Mouse (Mus musculus) limb, embryonic 12.5 days (tissue): Measurements from ENCODE around the gene Ms4a6b. TPM values are rescaled to one million over a fixed set of nuclear protein-coding genes. Genes with fewer than 3 reads are reported as not detected.
"Not testable (repeated sequence)": the region's sequence is repeated elsewhere in the genome, so short reads cannot be mapped to it uniquely, and the experiment has no call there.

Experiments used
- ATAC-seq: fragments of 200-750 bp; cut with Nextera tagmentation; 2 replicates; pipeline ENCODE4 v1.8.0; 2017; ENCODE audit warnings: low read depth, moderate TSS enrichment; ENCODE audit not compliant: insufficient number of reproducible peaks, insufficient read depth, low FRiP score, low TSS enrichment
- H3K27ac ChIP-seq: fragments of 300-500 bp; sonication (generic); 2 replicates; pipeline ENCODE4 v1.5.1; 2016; ENCODE audit warnings: mild to moderate bottlenecking, moderate library complexity
- H3K27me3 ChIP-seq: fragments of 300-500 bp; sonication (generic); 2 replicates; pipeline ENCODE4 v1.6.1; 2016; ENCODE audit warnings: mild to moderate bottlenecking, moderate library complexity
- H3K36me3 ChIP-seq: fragments of 300-500 bp; sonication (generic); 2 replicates; pipeline ENCODE4 v1.6.1; 2016; ENCODE audit warnings: mild to moderate bottlenecking, moderate library complexity
- H3K4me1 ChIP-seq: fragments of 300-500 bp; sonication (generic); replicated peaks from 2 replicates; pipeline ENCODE4 v1.6.1; 2016
- H3K4me2 ChIP-seq: fragments of 300-500 bp; sonication (generic); 2 replicates; pipeline ENCODE4 v1.6.1; 2016; ENCODE audit warnings: mild to moderate bottlenecking, moderate library complexity
- H3K4me3 ChIP-seq: fragments of 300-500 bp; sonication (generic); replicated peaks from 2 replicates; pipeline ENCODE4 v1.5.1; 2016; ENCODE audit warnings: mild to moderate bottlenecking
- H3K9ac ChIP-seq: fragments of 300-500 bp; sonication (generic); replicated peaks from 2 replicates; pipeline ENCODE4 v1.6.1; 2016; ENCODE audit warnings: mild to moderate bottlenecking, moderate library complexity
- H3K9me3 ChIP-seq: fragments of 300-500 bp; sonication (generic); 2 replicates; pipeline ENCODE4 v1.6.1; 2016; ENCODE audit warnings: mild to moderate bottlenecking, moderate library complexity
- WGBS: fragments of 180-500 bp; shearing (Covaris S2); methylation state at CpG from one replicate; pipeline ENCODE4 v1.1.7; 2016; 5-methylcytosine and 5-hydroxymethylcytosine counted together
- polyA plus RNA-seq: library from polyadenylated mRNA; unstranded; fragments of >200 nt; fragmentation: Nextera tagmentation; extraction: Ambion mirVana; gene quantifications from 2 replicates; pipeline ENCODE4 v1.2.1, GENCODE M21; 2016

Ms4a6b gene
- polyA plus RNA-seq, 1 experiment from 2014 or later = 2.9 TPM

- Histone ChIP-seq H3K9me3 (no peaks in the 10 kb centered on the region), H3K4me3 (no peak overlapping the region), H3K4me1 (no peaks in the 10 kb centered on the region; the same call in 1 of the 2 replicates), H3K27me3 (no peaks in the 10 kb centered on the region), H3K4me2 (no peak overlapping the region), H3K27ac (no peak overlapping the region), H3K36me3 (no peaks in the 10 kb centered on the region), H3K9ac (no peak overlapping the region)
- WGBS = 67% methylated on average over 2 of the region's 2 CpGs
- no peak for ATAC-seq
Observed at GRCm38 (mm10) chr19:11533888-11534445, 17.7 kb downstream of the Ms4a6b start.

- Histone ChIP-seq H3K27me3 (no peaks in the 10 kb centered on the region), H3K4me3 (no peak within 1 kb of the TSS), H3K36me3 (no peaks in the 10 kb centered on the region), H3K27ac (no peak within 1 kb of the TSS), H3K4me2 (no peak within 1 kb of the TSS), H3K9ac (no peak within 1 kb of the TSS), H3K9me3 (no peaks in the 10 kb centered on the region), H3K4me1 (no peaks in the 10 kb centered on the region; the same call in 1 of the 2 replicates)
- 10% methylated on average over 7 of the region's 7 CpGs for WGBS
- ATAC-seq = no peak
Observed at GRCm38 (mm10) chr19:11536593-11536992, 20.3 kb downstream of the Ms4a6b start, which contains the start of gene Ms4a4d. Gene Ms4a4d (plus strand): TSS chr19:11536801.

DNA sequence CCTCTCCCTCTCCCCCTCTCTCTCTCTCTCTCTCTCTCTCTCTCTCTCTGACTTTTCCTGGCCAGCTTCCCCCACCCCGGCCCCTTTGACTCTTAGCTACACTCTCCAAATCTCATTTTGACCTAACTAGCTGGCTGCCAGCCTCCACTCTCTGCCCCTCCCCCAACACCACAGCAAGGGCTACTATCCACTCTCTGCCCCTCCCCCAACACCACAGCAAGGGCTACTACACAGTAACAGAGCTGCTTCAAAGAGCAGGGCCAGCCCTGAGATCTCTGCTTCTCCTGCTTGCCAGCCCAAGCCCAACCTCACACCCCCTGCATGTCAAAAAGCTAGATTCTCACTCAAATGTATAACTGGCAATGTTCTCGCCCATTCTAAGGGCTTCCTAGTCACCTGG is 21.0 kb downstream of the Ms4a6b start:
- Histone ChIP-seq H3K4me3 (no peak overlapping the region), H3K36me3 (no peaks in the 10 kb centered on the region), H3K27ac (no peak overlapping the region), H3K9me3 (no peaks in the 10 kb centered on the region), H3K4me2 (no peak overlapping the region), H3K9ac (no peak overlapping the region), H3K4me1 (no peaks in the 10 kb centered on the region; the same call in 1 of the 2 replicates), H3K27me3 (no peaks in the 10 kb centered on the region)
- no peak for ATAC-seq
- WGBS = 21% methylated on average over 2 of the region's 2 CpGs

- not testable (repeated sequence) for H3K9me3 ChIP-seq, ATAC-seq
Observed at GRCm38 (mm10) chr19:11540166-11540821, 24.0 kb downstream of the Ms4a6b start.

GRCm38 (mm10) chr19:11544383-11544782 is 28.1 kb downstream of the Ms4a6b start:
- H3K27me3 ChIP-seq, H3K9ac ChIP-seq, H3K9me3 ChIP-seq, H3K27ac ChIP-seq, ATAC-seq, H3K4me2 ChIP-seq, H3K4me1 ChIP-seq, H3K4me3 ChIP-seq, H3K36me3 ChIP-seq: not testable (repeated sequence)
- WGBS = 86% methylated on average over 2 of the region's 2 CpGs

More at GRCm38 (mm10) chr19:11540166-11540821, 24.0 kb downstream of the Ms4a6b start:
- H3K27ac ChIP-seq, H3K4me3 ChIP-seq, H3K27me3 ChIP-seq, H3K36me3 ChIP-seq, H3K4me2 ChIP-seq, H3K9ac ChIP-seq, H3K4me1 ChIP-seq: not testable (repeated sequence)
- WGBS = 76% methylated on average over 1 of the region's 1 CpGs

DNA sequence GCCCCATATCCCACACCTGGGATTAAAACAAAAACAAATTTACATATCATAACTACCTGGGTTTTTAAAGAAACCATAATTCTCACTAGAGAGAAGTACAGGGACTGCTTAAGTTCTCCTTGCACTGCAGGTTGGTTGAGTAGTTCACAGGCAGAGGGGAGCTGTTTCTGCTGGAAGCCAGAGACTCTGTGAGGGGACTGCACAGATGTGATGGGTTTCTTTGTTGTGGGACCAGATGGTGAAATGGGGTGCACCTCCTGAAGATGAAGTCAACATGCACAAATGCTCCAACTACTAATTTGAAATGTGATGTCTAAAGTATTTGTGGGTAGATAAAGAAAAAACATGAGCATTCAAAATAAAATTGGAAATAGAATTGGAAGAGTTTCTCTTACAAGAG is 31.6 kb downstream of the Ms4a6b start:
- Histone ChIP-seq H3K27me3 (no peaks in the 10 kb centered on the region), H3K4me3 (no peak overlapping the region), H3K4me2 (no peak overlapping the region), H3K36me3 (no peaks in the 10 kb centered on the region), H3K9ac (no peak overlapping the region), H3K27ac (no peak overlapping the region), H3K4me1 (no peaks in the 10 kb centered on the region), H3K9me3 (no peaks in the 10 kb centered on the region)
- no peak for ATAC-seq

GRCm38 (mm10) chr19:11554726-11555125 is 38.4 kb downstream of the Ms4a6b start:
- no peak for ATAC-seq
- no peak overlapping the region for H3K4me3 ChIP-seq
- no peaks in the 10 kb centered on the region for H3K36me3 ChIP-seq
- no peaks in the 10 kb centered on the region for H3K4me1 ChIP-seq
- no peaks in the 10 kb centered on the region for H3K27me3 ChIP-seq
- H3K27ac ChIP-seq = no peak overlapping the region
- H3K4me2 ChIP-seq = no peak overlapping the region
- H3K9ac ChIP-seq = no peak overlapping the region
- WGBS = 84% methylated on average over 5 of the region's 5 CpGs
- H3K9me3 ChIP-seq = no peaks in the 10 kb centered on the region

DNA sequence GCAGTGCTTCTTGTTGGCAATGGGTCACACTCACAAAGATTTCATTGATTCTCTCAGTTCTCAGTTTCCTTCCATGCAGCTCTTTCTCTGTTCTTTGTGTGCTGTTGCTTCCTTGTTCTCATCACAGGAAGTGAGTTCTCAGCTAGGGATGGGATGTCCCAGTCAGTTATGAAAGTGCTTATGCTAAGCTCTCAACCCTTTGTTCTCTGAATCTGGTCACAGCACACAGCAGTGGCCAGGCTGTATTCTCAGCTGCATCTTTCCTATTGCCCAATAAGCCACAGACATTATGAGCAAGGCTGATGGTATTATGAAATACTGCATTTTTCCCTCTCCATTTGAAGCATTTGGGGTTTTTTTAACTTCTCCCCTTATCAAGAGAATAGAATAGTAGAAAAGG is 43.2 kb downstream of the Ms4a6b start:
- H3K27me3 ChIP-seq, H3K4me1 ChIP-seq, ATAC-seq, H3K4me2 ChIP-seq, H3K9me3 ChIP-seq, H3K9ac ChIP-seq, H3K4me3 ChIP-seq, H3K36me3 ChIP-seq, H3K27ac ChIP-seq: not testable (repeated sequence)

DNA sequence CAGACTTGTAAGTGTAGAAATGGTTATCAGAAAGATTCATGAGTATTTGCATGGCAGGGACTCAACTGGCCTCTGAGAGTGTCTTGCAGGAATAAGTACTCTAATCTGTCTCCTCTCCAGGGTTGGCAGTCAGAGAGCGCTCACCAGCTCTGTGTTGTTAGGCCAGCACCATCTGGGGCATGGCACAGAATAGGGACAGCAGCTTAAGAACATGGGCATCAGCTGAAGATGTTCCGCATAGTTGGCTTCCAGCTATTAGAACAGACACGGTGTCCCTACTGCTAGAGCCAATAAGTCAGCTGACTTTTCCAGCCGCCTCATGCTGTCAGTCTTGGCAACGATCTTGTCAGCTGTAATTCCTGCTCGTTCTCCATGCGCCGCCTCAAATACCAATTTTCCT is 58.7 kb downstream of the Ms4a6b start:
- no peak overlapping the region for H3K9ac ChIP-seq
- H3K4me2 ChIP-seq = no peak overlapping the region
- WGBS = 89% methylated on average over 8 of the region's 8 CpGs
- no peak overlapping the region for H3K4me3 ChIP-seq
- H3K4me1 ChIP-seq = no peaks in the 10 kb centered on the region
- no peaks in the 10 kb centered on the region for H3K9me3 ChIP-seq
- no peak overlapping the region for H3K27ac ChIP-seq
- no peak for ATAC-seq
- H3K36me3 ChIP-seq = no peaks in the 10 kb centered on the region
- H3K27me3 ChIP-seq = no peaks in the 10 kb centered on the region

Other genes with a start within 250 kb of the Ms4a6b start
- not detected in 2 replicates for gene Ms4a5, start 232.6 kb upstream of the Ms4a6b start, polyA plus RNA-seq
- not detected in 2 replicates for gene Ms4a14, start 202.1 kb upstream of the Ms4a6b start, polyA plus RNA-seq
- 2.2 and 2.4 TPM in 2 replicates for gene Ms4a7, start 180.4 kb upstream of the Ms4a6b start, polyA plus RNA-seq
- gene Ms4a4a, start 141.0 kb upstream of the Ms4a6b start, polyA plus RNA-seq = 1.6 and 2.0 TPM in 2 replicates
- gene Ms4a4c, start 111.7 kb upstream of the Ms4a6b start, polyA plus RNA-seq = 0.22 TPM in 1 of 2 replicates, not detected in the other
- gene Ms4a4b, start 73.0 kb upstream of the Ms4a6b start, polyA plus RNA-seq = not detected in 2 replicates
- gene Ms4a6c, start 47.1 kb upstream of the Ms4a6b start, polyA plus RNA-seq = 1.8 and 2.5 TPM in 2 replicates
- not detected in 2 replicates for gene Gm8369, start 30.6 kb upstream of the Ms4a6b start, polyA plus RNA-seq
- gene Ms4a4d, start 20.3 kb downstream of the Ms4a6b start, polyA plus RNA-seq = 0.63 and 0.73 TPM in 2 replicates
- 2.0 and 2.3 TPM in 2 replicates for gene Ms4a6d, start 88.3 kb downstream of the Ms4a6b start, polyA plus RNA-seq
- gene Ms4a2, start 107.2 kb downstream of the Ms4a6b start, polyA plus RNA-seq = 0.61 TPM in 1 of 2 replicates, not detected in the other
- not detected in 2 replicates for gene Ms4a3, start 124.3 kb downstream of the Ms4a6b start, polyA plus RNA-seq
- not detected in 2 replicates for gene Oosp2, start 144.0 kb downstream of the Ms4a6b start, polyA plus RNA-seq
- 0.63 TPM in 1 of 2 replicates, not detected in the other for gene Oosp1, start 174.6 kb downstream of the Ms4a6b start, polyA plus RNA-seq
- gene Oosp3, start 180.5 kb downstream of the Ms4a6b start, polyA plus RNA-seq = not detected in 2 replicates
- not detected in 2 replicates for gene Gif, start 231.0 kb downstream of the Ms4a6b start, polyA plus RNA-seq